Mouse (Mus musculus): ENCODE results near the gene Cds2. TPM values are rescaled to one million over a fixed set of nuclear protein-coding genes. Genes with fewer than 3 reads are reported as not detected.

The Cds2 gene
- total RNA-seq (2023): 62.5 to 71.8 TPM (median 66.5 TPM) in 4 replicates

DNA sequence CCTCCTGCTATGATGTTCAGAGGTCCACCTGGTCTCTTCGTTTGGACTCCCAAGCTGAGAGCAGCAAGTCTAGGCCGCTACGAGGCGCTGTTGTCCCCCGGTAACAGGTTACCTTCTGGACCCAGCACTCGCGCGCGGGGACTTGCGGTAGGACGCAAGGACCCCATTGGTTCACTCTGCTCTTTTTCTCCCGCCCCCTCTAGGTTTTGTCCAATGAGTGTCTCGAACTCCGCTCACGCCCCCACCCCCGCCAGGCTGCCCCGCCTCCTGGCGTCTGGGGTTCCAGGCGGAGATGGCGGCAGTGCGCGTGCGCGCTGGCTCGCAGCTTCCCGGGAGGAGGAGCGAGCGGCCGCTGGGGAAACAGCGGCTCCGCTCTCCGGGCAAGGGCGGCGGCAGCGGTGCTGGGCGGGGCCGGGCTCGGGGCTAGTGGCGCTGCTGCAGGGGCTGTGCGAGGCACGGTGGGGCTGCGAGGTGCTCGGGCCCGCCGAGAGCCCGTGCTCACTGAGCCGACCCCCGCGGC is at the start of gene Cds2:
Gene Cds2 (plus strand): TSS at position 270 of the 520 bp plus-strand sequence.

GRCm38 (mm10) chr2:132247539-132248313 is 15.2 kb upstream of the Cds2 start, which contains the start of gene Tmem230:
Tmem230 (minus strand) TSS chr2:132247807.

DNA sequence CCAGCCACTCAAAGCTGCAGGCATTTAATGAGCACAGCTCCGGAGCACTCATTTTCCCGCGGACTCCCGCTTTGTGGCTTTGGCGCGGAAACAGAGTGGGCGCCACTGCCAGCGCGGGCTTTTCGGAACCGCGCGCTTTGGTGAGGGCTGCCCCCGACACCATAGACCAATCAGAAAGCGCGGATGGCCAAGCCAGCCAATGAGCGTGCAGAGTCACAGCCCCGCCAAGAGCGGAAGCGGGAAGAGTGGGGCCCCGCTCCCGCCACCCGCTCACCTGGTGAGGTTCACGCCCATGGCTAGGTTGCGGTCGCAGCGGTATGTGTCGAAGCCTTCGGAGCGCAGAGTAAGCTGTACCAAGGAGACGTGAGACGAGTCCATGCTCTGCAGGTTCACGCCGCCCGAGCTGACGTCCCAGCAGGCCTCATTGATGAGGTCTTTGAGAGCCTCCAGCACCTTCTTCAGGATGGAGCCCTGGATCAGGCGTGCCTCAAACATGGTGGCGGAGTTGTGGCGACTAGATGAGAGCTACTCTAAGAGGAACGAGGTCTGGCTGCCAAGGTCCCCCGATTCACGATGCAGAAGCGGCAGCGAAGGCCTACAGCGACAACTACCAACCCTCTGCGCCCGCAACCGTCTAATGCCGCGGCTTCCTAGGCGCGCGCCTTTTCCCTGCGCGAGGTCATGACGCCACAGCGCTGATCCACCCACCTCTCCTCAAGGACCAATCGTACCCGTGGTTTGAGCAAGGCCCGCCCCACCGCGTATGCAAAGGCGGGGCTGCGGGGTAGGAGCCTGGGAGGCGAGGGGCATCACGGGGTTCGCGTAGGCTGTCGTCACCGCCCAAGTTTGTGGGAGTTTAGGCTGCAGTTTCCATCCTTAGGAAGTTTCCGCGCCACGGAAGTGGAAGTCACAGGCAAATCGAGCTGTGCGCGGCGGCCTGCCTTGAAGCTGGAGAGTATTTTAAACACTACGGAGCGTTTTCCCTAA is 10.1 kb upstream of the Cds2 start, which contains the start of gene Pcna:
Gene Pcna (minus strand): TSS at position 773 of the 987 bp plus-strand sequence.

Other genes starting within 250 kb of the Cds2 start
- gene Rassf2, start 232.9 kb upstream of the Cds2 start, total RNA-seq (2023): 193 to 216 TPM (median 207 TPM) in 4 replicates
- 38.2 to 58.4 TPM (median 47.2 TPM) in 4 replicates for gene Slc23a2, start 118.0 kb upstream of the Cds2 start, total RNA-seq (2023)
- gene Tmem230, start 15.3 kb upstream of the Cds2 start, total RNA-seq (2023): 25.1 to 31.0 TPM (median 26.7 TPM) in 4 replicates
- gene Pcna, start 9.8 kb upstream of the Cds2 start, total RNA-seq (2023): 251 to 273 TPM (median 256 TPM) in 4 replicates
- gene Prokr2, start 122.3 kb downstream of the Cds2 start, total RNA-seq (2023): not detected in 4 replicates

Measured in B cell, adult 62 days (primary cell).